Mouse (Mus musculus) midbrain, embryonic 13.5 days (tissue): ENCODE measurements around the gene Pgp. TPM values are rescaled to one million over a fixed set of nuclear protein-coding genes. Genes with fewer than 3 reads are reported as not detected.

Source experiments
- ATAC-seq: fragments of 200-750 bp; cut with Nextera tagmentation; 2 replicates; pipeline ENCODE4 v1.8.0; 2017; ENCODE audit warnings: mild to moderate bottlenecking, moderate TSS enrichment, moderate library complexity
- H3K27ac ChIP-seq: fragments of 300-500 bp; sonication (generic); 2 replicates; pipeline ENCODE4 v1.5.1; 2015; ENCODE audit warnings: inconsistent platforms, mild to moderate bottlenecking, moderate library complexity
- H3K27me3 ChIP-seq: fragments of 300-500 bp; sonication (generic); 2 replicates; pipeline ENCODE4 v1.6.1; 2015; ENCODE audit warnings: mild to moderate bottlenecking, inconsistent platforms
- H3K36me3 ChIP-seq: fragments of 300-500 bp; sonication (generic); 2 replicates; pipeline ENCODE4 v1.6.1; 2015; ENCODE audit warnings: mild to moderate bottlenecking, inconsistent platforms
- H3K4me1 ChIP-seq: fragments of 300-500 bp; sonication (generic); replicated peaks from 2 replicates; pipeline ENCODE4 v1.6.1; 2015; ENCODE audit warnings: inconsistent platforms
- H3K4me2 ChIP-seq: fragments of 300-500 bp; sonication (generic); replicated peaks from 2 replicates; pipeline ENCODE4 v1.6.1; 2015; ENCODE audit warnings: moderate library complexity, mild to moderate bottlenecking, inconsistent platforms
- H3K4me3 ChIP-seq: fragments of 300-500 bp; sonication (generic); replicated peaks from 2 replicates; pipeline ENCODE4 v1.5.1; 2015; ENCODE audit warnings: mild to moderate bottlenecking, inconsistent platforms
- H3K9ac ChIP-seq: fragments of 300-500 bp; sonication (generic); replicated peaks from 2 replicates; pipeline ENCODE4 v1.6.1; 2015; ENCODE audit warnings: mild to moderate bottlenecking, inconsistent platforms
- H3K9me3 ChIP-seq: fragments of 300-500 bp; sonication (generic); 2 replicates; pipeline ENCODE4 v1.6.1; 2016; ENCODE audit warnings: mild to moderate bottlenecking, inconsistent platforms
- WGBS: fragments of 180-500 bp; shearing (Covaris S2); methylation state at CpG from one replicate; pipeline ENCODE4 v1.1.7; 2015; 5-methylcytosine and 5-hydroxymethylcytosine counted together
- polyA plus RNA-seq: library from polyadenylated mRNA; unstranded; fragments of >200 nt; fragmentation: Nextera tagmentation; extraction: Ambion mirVana; gene quantifications from 2 replicates; pipeline ENCODE4 v1.2.1, GENCODE M21; 2015

Pgp gene
- polyA plus RNA-seq, 1 experiment from 2014 or later = 54.9 TPM

DNA sequence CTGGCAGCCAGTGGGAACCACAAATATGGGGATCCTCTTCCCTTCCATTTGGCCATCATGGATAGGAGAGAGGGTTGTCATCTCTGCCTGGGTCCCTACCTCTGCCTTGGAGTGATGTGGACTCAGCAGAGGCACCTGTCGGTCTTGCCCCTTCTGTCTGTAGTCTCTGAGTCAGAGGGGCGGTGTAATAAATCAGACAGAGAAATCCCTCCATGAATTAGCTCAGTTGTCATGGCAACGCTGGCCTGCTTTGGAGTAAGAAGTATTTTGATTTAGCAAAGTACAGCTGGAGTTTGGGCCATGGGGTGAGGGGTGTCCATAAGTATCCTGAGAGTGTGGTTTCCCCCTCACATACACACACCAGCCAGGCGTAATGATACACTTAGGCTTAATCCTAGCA lies 20.2 kb downstream of the Pgp start:
- Histone ChIP-seq H3K4me1 (peaks cover 40% of the 10 kb centered on the region), H3K9ac (peak overlapping the region; percentile 95; the same call in 1 of the 2 replicates), H3K27ac (peak overlapping the region; percentile 97), H3K9me3 (no peaks in the 10 kb centered on the region), H3K4me3 (peak overlapping the region; percentile 90), H3K27me3 (no peaks in the 10 kb centered on the region), H3K36me3 (no peaks in the 10 kb centered on the region), H3K4me2 (peak overlapping the region; percentile 86)
- no peak for ATAC-seq
- 57% methylated on average over 4 of the region's 4 CpGs for WGBS

DNA sequence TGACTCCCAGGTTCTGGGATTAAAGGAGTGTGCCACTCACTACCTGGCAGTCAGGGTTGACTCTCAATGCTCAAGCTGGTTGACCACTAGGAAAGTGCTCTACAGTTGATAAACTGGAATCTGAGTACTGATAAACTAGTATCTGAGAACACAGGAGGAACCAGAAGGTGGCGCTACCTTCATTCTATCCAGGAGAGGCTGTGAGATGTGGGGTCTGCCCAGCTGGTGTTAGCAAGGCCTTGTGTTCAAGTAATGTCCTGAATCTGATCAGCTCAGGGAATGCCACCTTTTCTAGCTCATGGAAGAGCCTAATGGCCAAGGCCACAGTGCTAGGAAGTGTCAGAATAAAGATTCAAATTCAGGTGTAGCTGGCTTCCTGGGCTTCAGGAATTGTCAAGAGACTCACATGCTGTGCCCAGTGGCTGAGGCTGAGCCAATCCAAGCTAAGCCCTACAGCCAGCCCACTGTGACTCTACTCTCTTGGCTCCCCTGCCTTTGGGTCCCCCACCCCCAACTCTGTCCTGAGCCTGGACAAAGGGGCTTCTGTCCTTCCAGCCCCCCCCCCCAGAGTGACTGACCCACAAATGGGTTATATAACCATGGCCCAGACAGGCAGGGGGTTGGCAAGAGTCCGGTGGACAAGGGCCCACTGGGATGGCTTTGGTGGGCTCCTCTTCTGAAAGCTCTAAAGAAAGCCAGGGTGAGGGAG lies 24.6 kb downstream of the Pgp start:
- ATAC-seq = no peak
- H3K27ac ChIP-seq = no peak overlapping the region
- 37% methylated on average over 2 of the region's 2 CpGs for WGBS

DNA sequence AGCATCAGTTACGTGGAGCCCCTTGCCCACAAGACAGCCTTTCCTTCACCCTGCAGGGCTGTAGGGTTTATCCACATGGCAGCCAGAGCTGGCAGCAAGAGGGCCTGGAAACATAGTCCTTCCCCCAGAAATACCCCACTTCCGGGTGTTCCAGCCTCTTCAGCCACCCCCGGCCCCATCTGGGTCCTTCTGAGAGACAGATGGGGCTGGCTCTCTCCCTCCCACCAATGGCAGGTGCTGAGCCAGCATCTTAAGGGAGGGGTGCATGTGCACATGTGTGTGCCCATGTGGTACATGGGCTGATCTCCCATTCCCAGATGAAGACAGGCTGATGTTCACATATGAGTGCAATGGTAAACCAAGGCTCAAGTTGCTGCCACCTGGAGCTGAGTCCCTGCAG lies 25.3 kb downstream of the Pgp start:
- no peak for ATAC-seq
- no peak overlapping the region for H3K4me3 ChIP-seq
- 74% methylated on average over 3 of the region's 3 CpGs for WGBS
- H3K4me2 ChIP-seq = no peak overlapping the region
- no peak overlapping the region for H3K9ac ChIP-seq
- no peaks in the 10 kb centered on the region for H3K9me3 ChIP-seq
- no peak overlapping the region for H3K27ac ChIP-seq
- H3K4me1 ChIP-seq = peaks cover 14% of the 10 kb centered on the region
- H3K36me3 ChIP-seq = peaks cover 47% of the 10 kb centered on the region
- no peaks in the 10 kb centered on the region for H3K27me3 ChIP-seq

More for the DNA sequence above, 24.6 kb downstream of the Pgp start:
- Histone ChIP-seq H3K9ac (no peak overlapping the region), H3K4me2 (no peak overlapping the region), H3K9me3 (no peaks in the 10 kb centered on the region), H3K36me3 (peaks cover 41% of the 10 kb centered on the region), H3K4me1 (peaks cover 21% of the 10 kb centered on the region), H3K4me3 (no peak overlapping the region), H3K27me3 (no peaks in the 10 kb centered on the region)

DNA sequence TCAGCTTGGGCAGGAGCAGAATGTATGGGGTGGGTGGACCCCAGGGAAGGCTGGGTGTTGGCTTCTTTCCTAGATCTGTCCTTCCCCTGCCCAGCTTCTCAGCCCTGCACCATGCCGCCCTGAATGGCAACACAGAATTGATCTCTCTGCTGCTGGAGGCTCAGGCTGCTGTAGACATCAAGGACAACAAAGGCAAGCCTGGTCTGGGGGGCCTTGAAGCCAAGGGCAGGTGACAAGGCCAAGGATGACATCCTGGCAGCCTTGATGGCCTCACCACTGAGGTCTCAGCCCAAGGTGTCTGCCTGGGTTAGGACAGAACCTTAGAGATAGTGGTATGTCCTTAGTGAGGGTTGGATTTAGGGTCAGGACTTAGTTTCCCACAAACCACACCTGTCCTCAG lies 25.8 kb downstream of the Pgp start:
- ATAC-seq = no peak
- Histone ChIP-seq H3K4me1 (peaks cover 8% of the 10 kb centered on the region; the same call in 1 of the 2 replicates), H3K4me2 (no peak overlapping the region), H3K9ac (no peak overlapping the region), H3K27ac (no peak overlapping the region), H3K36me3 (peaks cover 53% of the 10 kb centered on the region), H3K27me3 (no peaks in the 10 kb centered on the region), H3K9me3 (no peaks in the 10 kb centered on the region), H3K4me3 (no peak overlapping the region)
- 76% methylated on average over 1 of the region's 1 CpGs for WGBS

DNA sequence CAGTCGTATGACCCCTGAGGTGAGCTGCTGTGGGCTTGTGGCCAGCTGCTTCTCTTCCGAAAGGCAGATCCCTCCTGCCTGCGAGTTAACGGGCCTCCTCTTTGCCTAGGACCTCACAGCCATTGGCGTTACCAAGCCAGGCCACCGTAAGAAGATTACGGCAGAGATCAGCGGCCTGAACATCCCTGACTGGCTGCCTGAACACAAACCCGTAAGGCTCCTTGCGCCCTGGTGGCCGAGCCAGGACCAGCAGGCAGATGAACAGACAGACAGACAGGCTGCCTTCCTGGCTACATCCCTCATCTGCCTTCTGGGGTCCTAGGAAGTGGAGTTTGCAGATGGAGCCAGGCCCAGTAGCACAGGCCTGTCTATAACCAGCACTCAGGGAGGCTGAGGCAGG lies 32.0 kb downstream of the Pgp start:
- WGBS = 26% methylated on average over 11 of the region's 11 CpGs
- no peak for ATAC-seq
- no peak overlapping the region for H3K27ac ChIP-seq
- no peak overlapping the region for H3K4me3 ChIP-seq
- no peaks in the 10 kb centered on the region for H3K27me3 ChIP-seq
- peaks cover 95% of the 10 kb centered on the region for H3K36me3 ChIP-seq
- no peak overlapping the region for H3K4me2 ChIP-seq
- H3K4me1 ChIP-seq = peaks cover 10% of the 10 kb centered on the region
- no peaks in the 10 kb centered on the region for H3K9me3 ChIP-seq
- H3K9ac ChIP-seq = no peak overlapping the region

DNA sequence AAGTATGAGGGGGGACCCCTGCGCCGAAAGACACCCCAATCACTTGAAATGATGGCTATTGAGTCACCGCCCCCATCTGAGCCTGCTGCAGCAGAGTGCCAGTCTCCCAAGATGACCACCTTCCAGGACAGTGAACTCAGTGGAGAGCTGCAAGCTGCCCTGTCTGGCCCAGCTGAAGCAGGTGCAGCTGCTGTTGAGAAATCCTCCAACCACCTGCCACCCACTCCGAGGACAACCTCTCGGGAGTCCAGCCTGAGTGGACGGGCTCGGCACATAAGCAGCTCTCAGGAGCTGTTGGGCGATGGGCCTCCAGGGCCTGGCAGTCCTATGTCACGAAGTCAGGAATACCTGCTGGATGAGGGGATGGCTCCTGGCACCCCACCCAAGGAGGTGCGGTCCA lies 33.9 kb downstream of the Pgp start:
- Histone ChIP-seq H3K27me3 (no peaks in the 10 kb centered on the region), H3K9me3 (no peaks in the 10 kb centered on the region), H3K9ac (no peak overlapping the region), H3K4me2 (no peak overlapping the region), H3K27ac (no peak overlapping the region), H3K4me1 (peaks cover 10% of the 10 kb centered on the region), H3K4me3 (no peak overlapping the region), H3K36me3 (peaks cover 94% of the 10 kb centered on the region)
- WGBS = 90% methylated on average over 10 of the region's 10 CpGs
- no peak for ATAC-seq

DNA sequence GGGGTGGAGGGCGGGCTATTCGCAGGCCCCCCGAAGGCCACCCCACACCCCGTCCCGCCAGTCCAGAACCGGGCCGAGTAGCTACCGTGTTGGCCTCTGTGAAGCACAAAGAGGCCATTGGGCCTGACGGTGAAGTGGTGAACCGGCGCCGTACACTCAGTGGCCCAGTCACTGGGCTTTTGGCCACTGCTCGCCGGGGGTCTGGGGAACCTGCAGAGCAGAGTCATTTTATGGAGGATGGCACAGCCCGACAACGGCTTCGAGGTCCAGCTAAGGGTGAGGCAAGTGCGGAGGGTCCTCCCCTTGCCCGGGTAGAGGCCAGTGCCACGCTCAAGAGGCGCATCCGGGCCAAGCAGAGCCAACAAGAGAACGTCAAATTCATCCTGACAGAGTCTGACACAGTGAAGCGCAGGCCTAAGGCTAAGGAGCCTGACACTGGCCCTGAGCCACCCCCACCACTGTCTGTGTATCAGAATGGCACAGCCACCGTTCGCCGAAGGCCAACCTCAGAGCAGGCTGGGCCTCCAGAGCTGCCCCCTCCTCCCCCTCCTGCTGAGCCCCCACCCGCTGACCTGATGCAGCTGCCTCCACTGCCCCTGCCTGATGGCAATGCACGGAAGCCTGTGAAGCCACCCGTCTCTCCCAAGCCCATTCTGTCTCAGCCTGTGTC lies 35.2 kb downstream of the Pgp start:
- H3K27me3 ChIP-seq = no peaks in the 10 kb centered on the region
- no peak overlapping the region for H3K4me3 ChIP-seq
- H3K4me2 ChIP-seq = no peak overlapping the region
- no peaks in the 10 kb centered on the region for H3K9me3 ChIP-seq
- H3K9ac ChIP-seq = 0 out of 2 replicates have a peak overlapping the region, but pooled peaks have one; percentile 19
- peaks cover 10% of the 10 kb centered on the region for H3K4me1 ChIP-seq
- no peak overlapping the region for H3K27ac ChIP-seq
- 89% methylated on average over 30 of the region's 30 CpGs for WGBS
- peaks cover 95% of the 10 kb centered on the region for H3K36me3 ChIP-seq
- ATAC-seq = no peak

DNA sequence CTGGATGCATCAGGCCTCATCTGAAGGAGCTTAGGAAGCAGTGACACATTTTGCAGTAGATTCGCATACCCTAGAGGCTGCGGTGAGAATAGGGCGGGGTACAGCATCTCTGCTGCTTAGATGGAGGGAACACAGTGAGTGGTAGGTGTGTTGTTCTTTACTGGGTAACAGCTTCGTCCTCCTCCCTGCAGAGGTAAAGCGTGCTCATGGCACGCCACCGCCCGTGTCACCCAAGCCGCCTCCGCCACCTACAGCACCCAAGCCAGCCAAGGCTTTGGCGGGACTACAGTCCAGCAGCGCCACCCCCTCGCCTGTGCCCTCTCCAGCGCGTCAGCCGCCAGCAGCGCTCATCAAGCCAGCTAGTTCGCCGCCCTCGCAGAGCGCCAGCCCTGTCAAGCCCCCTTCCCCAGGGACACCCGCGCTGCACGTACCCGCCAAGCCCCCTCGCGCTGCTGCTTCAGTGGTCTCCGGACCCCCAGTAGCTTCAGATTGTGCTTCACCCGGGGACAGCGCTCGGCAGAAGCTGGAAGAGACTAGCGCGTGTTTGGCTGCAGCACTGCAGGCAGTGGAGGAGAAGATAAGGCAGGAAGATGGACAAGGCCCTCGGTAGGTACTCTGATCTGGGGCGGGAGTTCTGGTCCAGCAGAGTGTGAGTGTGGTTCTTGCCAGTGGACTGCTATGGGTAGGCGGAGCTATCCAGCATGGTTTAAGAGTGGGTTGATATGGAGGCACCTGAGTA lies 36.3 kb downstream of the Pgp start:
- peaks cover 10% of the 10 kb centered on the region for H3K4me1 ChIP-seq
- H3K36me3 ChIP-seq = peaks cover 95% of the 10 kb centered on the region
- H3K4me3 ChIP-seq = no peak overlapping the region
- peak overlapping the region; percentile 14; the same call in 1 of the 2 replicates for H3K4me2 ChIP-seq
- peak overlapping the region; percentile 34; the same call in 1 of the 2 replicates for H3K9ac ChIP-seq
- H3K27me3 ChIP-seq = no peaks in the 10 kb centered on the region
- H3K9me3 ChIP-seq = no peaks in the 10 kb centered on the region
- WGBS = 26% methylated on average over 36 of the region's 36 CpGs
- peak overlapping the region; percentile 10; the same call in 1 of the 2 replicates for H3K27ac ChIP-seq
- ATAC-seq = 0 out of 2 replicates have a peak, but pooled peaks have one; percentile 25

DNA sequence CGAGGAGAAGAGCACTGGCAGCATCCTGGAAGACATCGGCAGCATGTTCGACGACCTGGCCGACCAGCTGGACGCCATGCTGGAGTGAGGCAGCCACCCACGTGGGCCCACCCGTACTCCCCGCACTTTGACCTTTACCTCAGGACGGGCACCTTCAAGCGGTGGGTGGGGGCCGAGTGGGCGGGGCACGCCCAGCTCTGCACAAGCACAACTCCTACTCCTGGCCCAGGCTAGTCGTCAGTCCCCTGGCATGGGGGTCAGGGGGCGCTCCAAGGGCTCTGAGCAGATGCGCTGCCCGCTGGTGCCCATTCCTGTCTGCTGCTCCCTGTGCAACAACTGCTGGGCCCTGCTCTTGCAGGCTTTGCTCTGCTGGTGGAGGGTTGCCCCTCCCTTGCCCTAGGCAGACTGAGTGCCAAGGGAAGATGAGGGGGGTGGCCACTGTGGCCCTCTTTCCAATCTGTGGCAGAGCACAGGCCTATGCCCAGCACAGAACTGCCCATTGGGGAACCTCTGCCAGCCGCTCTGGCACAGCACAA lies 37.0 kb downstream of the Pgp start:
- ATAC-seq = 0 out of 2 replicates have a peak, but pooled peaks have one; percentile 5
- H3K9ac ChIP-seq = no peak overlapping the region
- 48% methylated on average over 19 of the region's 19 CpGs for WGBS
- no peaks in the 10 kb centered on the region for H3K27me3 ChIP-seq
- H3K4me3 ChIP-seq = no peak overlapping the region
- H3K4me2 ChIP-seq = no peak overlapping the region
- peaks cover 10% of the 10 kb centered on the region for H3K4me1 ChIP-seq
- H3K27ac ChIP-seq = 0 out of 2 replicates have a peak overlapping the region, but pooled peaks have one; percentile 10
- H3K36me3 ChIP-seq = peaks cover 95% of the 10 kb centered on the region
- H3K9me3 ChIP-seq = no peaks in the 10 kb centered on the region

DNA sequence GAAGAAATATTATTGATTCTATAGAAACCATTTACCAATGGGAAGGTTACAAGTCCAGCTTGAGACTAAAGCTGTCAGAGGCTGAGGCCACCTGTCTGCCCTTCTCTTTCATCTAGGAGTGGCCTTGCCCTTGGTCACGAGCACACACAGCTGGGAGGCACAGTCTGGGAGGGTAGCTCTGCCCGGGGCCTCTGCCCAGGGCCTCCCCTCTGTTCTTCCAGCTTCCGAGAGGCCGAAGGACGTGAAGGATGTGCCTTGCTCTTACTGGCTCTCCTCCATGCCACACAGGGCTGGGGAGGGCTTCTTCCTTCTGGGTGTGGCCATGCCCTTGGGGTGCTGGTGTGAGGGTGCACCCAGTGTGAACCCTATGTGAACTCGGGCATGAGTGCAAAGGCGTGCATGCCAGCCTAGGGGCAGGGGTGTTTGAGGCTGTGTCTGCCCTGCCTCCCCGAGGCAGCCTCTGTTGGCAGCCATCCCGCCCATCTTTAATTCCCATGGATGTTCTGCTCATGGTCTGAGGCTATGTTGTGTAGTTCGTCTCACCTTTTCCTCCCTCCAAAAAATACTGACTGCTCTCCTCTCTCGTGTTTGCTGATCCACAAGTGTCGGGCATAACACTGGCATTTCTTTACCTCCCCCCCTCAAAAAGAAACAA lies 37.7 kb downstream of the Pgp start:
- H3K4me1 ChIP-seq = peaks cover 10% of the 10 kb centered on the region
- H3K36me3 ChIP-seq = peaks cover 93% of the 10 kb centered on the region
- H3K9me3 ChIP-seq = no peaks in the 10 kb centered on the region
- no peaks in the 10 kb centered on the region for H3K27me3 ChIP-seq
- no peak overlapping the region for H3K4me3 ChIP-seq
- no peak overlapping the region for H3K27ac ChIP-seq
- WGBS = 85% methylated on average over 12 of the region's 12 CpGs
- ATAC-seq = no peak
- no peak overlapping the region for H3K9ac ChIP-seq
- H3K4me2 ChIP-seq = no peak overlapping the region

DNA sequence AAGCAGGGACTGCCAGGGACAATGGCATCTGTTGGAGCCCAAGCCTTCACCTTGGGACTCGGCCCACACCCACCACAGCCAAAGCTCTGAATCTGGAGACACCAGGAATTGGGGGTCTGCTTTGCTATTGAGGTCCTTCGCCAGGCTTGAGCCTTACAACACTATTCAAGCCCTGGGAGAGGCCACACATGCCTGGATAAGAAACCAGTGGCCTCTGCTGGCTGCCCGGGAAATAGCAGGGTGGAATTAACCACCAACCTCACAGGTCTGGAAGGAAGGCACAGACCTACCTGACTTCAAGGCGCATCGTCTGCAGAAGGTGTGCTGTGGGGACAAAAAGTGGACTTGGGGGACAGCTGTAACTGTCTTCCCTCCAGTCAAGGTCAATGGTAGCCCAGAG lies 43.4 kb downstream of the Pgp start:
- H3K27me3 ChIP-seq = no peaks in the 10 kb centered on the region
- H3K36me3 ChIP-seq = peaks cover 94% of the 10 kb centered on the region
- H3K27ac ChIP-seq = no peak overlapping the region
- no peaks in the 10 kb centered on the region for H3K9me3 ChIP-seq
- H3K4me1 ChIP-seq = no peaks in the 10 kb centered on the region
- H3K4me3 ChIP-seq = no peak overlapping the region
- H3K4me2 ChIP-seq = no peak overlapping the region
- peak; percentile 61 for ATAC-seq
- 51% methylated on average over 5 of the region's 5 CpGs for WGBS
- H3K9ac ChIP-seq = no peak overlapping the region
